Mouse (Mus musculus): ENCODE measurements at regions not wholly inside any gene's neighbourhood (a gene's known extent, or its start where the extent isn't known, plus 50 kb on each side); places are given as distances from the start of the nearest gene placed in this dataset.

GRCm38 (mm10) chr9:47314236-47314635 is 215.7 kb upstream of the Cadm1 start:
- Histone ChIP-seq H3K27ac (ENCODE audit: insufficient read depth, low read depth) (no peak overlapping the region), H3K4me3 (replicated peaks in 1 of 3; ENCODE audit: low read depth in 2 of 3, low read length in 2 of 3, poor library complexity in 1 of 3) (no peak overlapping the region), H3K36me3 (replicated peaks in 1 of 2; ENCODE audit: control insufficient read depth in 1 of 2, insufficient read depth in 1 of 2, low read length in 1 of 2) (no peaks in the 10 kb centered on the region), H3K9ac (ENCODE audit: insufficient read depth, low read depth) (no peak overlapping the region), H3K27me3 (replicated peaks) (no peaks in the 10 kb centered on the region), H3K79me2 (replicated peaks; ENCODE audit: control insufficient read depth, extremely low read depth, insufficient read depth, poor library complexity, severe bottlenecking) (no peaks in the 10 kb centered on the region), H3K9me3 (replicated peaks; ENCODE audit: low read length) (peaks cover 75% of the 10 kb centered on the region), H3K4me2 (ENCODE audit: insufficient read depth, low read depth, poor library complexity, severe bottlenecking) (no peak overlapping the region), H3K4me1 (ENCODE audit: control insufficient read depth in 1 of 2, insufficient read depth in 2 of 2) (no peaks in the 10 kb centered on the region)
- in situ Hi-C loops (cut with MboI; ENCODE audit: low pct_ligation_motif_present, low pct_unique_long_range_greater_than_20kb, low sequenced_read_pairs) (no loop called here), dilution Hi-C loops (cut with MboI; ENCODE audit: extremely low pct_ligation_motif_present, extremely low pct_unique_long_range_greater_than_20kb, low sequenced_read_pairs) (no loop called here)
- DNase-seq (ENCODE audit: extremely low read depth), result no peak
- no peak for TF ChIP-seq ZC3H11A (IDR thresholded peaks at IDR 0.05; ENCODE audit: low read depth, low read length)
- TF ChIP-seq SIN3A (IDR thresholded peaks at IDR 0.05; ENCODE audit: low read length), result no peak
- no peak for TF ChIP-seq MEF2A (IDR thresholded peaks at IDR 0.05; ENCODE audit: borderline replicate concordance, low read depth, low read length)
- TF ChIP-seq JUN (IDR thresholded peaks at IDR 0.05; ENCODE audit: insufficient read depth, low read depth, low read length), result no peak
- no peak for TF ChIP-seq ZNF384 (IDR thresholded peaks at IDR 0.05; ENCODE audit: low read depth, low read length)
- TF ChIP-seq MYC (IDR thresholded peaks at IDR 0.05; ENCODE audit: low read depth, low read length), result no peak

DNA sequence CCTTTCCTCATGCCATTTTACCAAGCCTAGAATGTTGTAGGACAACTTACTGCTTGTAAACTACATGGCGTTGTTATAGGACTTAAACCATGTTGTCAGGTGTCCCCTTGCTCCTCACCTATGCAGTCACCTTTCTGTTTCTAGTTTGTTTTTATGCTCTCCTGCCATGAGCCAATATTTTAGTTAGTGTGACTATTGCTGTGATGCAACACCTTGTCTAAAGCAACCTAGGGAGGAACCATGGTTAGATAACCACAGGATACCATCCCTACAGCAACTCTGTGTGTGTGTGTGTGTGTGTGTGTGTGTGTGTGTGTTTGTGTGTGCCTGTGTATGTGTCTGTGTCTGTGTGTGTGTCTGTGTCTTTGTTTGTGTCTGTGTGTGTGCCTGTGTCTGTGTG is 209.6 kb upstream of the Cadm1 start:
- H3K9ac ChIP-seq (ENCODE audit: insufficient read depth, low read depth), result no peak overlapping the region
- no peaks in the 10 kb centered on the region for H3K36me3 ChIP-seq (replicated peaks in 1 of 2; ENCODE audit: control insufficient read depth in 1 of 2, insufficient read depth in 1 of 2, low read length in 1 of 2)
- DNase-seq (ENCODE audit: extremely low read depth), result no peak
- H3K4me1 ChIP-seq (ENCODE audit: control insufficient read depth in 1 of 2, insufficient read depth in 2 of 2), result no peaks in the 10 kb centered on the region
- in situ Hi-C loops (cut with MboI; ENCODE audit: low pct_ligation_motif_present, low pct_unique_long_range_greater_than_20kb, low sequenced_read_pairs) (no loop called here), dilution Hi-C loops (cut with MboI; ENCODE audit: extremely low pct_ligation_motif_present, extremely low pct_unique_long_range_greater_than_20kb, low sequenced_read_pairs) (no loop called here)
- H3K9me3 ChIP-seq (replicated peaks; ENCODE audit: low read length), result peaks cover 76% of the 10 kb centered on the region
- TF ChIP-seq CHD1 (IDR thresholded peaks at IDR 0.05; ENCODE audit: low read depth, low read length), result no peak
- TF ChIP-seq POLR2A (IDR thresholded peaks at IDR 0.05; ENCODE audit: low read depth, low read length), result no peak
- no peak for TF ChIP-seq NRF1 (IDR thresholded peaks at IDR 0.05; ENCODE audit: low read depth, low read length)
- TF ChIP-seq ZNF384 (IDR thresholded peaks at IDR 0.05; ENCODE audit: low read depth, low read length), result no peak
- TF ChIP-seq ZC3H11A (IDR thresholded peaks at IDR 0.05; ENCODE audit: low read depth, low read length), result no peak
- no peak for TF ChIP-seq KAT2A (IDR thresholded peaks at IDR 0.05; ENCODE audit: insufficient replicate concordance, low read length)
- TF ChIP-seq PAX5 (IDR thresholded peaks at IDR 0.05; ENCODE audit: low read length), result no peak
- no peak for TF ChIP-seq IRF4 (IDR thresholded peaks at IDR 0.05; ENCODE audit: low read depth, low read length)
- TF ChIP-seq MAX (IDR thresholded peaks at IDR 0.05; ENCODE audit: low read length), result no peak
- TF ChIP-seq MAFK (IDR thresholded peaks at IDR 0.05; ENCODE audit: insufficient replicate concordance, low read length), result no peak
- no peak for TF ChIP-seq JUND (conservative IDR thresholded peaks at IDR 0.05; ENCODE audit: low read depth, low read length)
- TF ChIP-seq SIN3A (IDR thresholded peaks at IDR 0.05; ENCODE audit: low read length), result no peak
- TF ChIP-seq TCF12 (IDR thresholded peaks at IDR 0.05; ENCODE audit: low read depth, low read length), result no peak
- TF ChIP-seq MYC (IDR thresholded peaks at IDR 0.05; ENCODE audit: low read depth, low read length), result no peak
- TF ChIP-seq CHD2 (IDR thresholded peaks at IDR 0.05; ENCODE audit: low read length), result no peak
- no peak for TF ChIP-seq BHLHE40 (IDR thresholded peaks at IDR 0.05; ENCODE audit: low read depth, low read length)
- TF ChIP-seq USF1 (IDR thresholded peaks at IDR 0.05; ENCODE audit: low read depth, low read length), result no peak
- no peak overlapping the region for H3K4me2 ChIP-seq (ENCODE audit: insufficient read depth, low read depth, poor library complexity, severe bottlenecking)
- H3K27ac ChIP-seq (ENCODE audit: insufficient read depth, low read depth), result no peak overlapping the region
- H3K79me2 ChIP-seq (replicated peaks; ENCODE audit: control insufficient read depth, extremely low read depth, insufficient read depth, poor library complexity, severe bottlenecking), result no peaks in the 10 kb centered on the region
- H3K27me3 ChIP-seq (replicated peaks), result no peaks in the 10 kb centered on the region
- H3K4me3 ChIP-seq (replicated peaks in 1 of 3; ENCODE audit: low read depth in 2 of 3, low read length in 2 of 3, poor library complexity in 1 of 3), result no peak overlapping the region
